Mouse (Mus musculus): Measurements from ENCODE around the gene Camkmt.

Gene Camkmt

GRCm38 (mm10) chr17:85292276-85292675 lies 201.9 kb downstream of the Camkmt start:
- no peak for DNase-seq (ENCODE audit: low spot score)

GRCm38 (mm10) chr17:85303686-85304085 lies 213.3 kb downstream of the Camkmt start:
- DNase-seq (ENCODE audit: low spot score) = no peak

DNA sequence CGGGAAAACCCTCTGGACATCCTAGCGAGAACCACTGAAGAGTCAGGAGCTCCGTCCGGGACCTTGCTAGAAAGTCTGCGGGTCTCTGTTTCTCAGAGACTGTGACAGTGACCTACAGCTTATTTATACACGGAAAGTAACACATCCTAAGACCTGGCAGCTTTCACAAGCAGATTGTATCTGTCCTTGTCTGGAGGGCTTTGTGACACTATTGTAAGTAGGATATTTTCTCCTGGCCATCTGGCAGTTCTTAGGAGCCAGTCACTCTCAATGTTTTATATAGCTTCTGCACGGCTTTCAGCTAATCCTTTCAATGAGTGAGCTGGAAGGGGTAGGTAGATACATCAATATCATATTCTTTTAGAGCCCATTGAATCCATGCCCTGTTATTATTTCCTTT lies 218.2 kb downstream of the Camkmt start:
- DNase-seq (ENCODE audit: low spot score) = no peak

DNA sequence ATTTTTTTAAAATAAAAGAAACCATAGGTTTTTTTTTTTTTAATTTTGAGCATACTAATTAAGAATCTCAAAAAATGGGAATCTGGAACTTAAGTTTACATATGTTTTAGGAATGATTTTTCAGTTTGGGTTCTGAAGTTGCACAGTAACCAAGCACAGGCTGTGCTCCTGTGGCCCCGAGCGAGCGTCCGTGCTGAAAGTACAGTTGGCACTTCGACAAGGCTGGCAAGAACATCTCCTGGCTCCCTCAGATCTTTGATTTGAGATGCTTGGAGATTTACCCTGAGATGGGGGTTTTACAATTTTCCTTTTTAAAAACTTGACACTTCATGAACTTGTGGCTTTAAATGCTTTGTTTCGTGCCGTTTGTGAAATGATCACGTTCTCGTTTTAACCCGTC lies 218.7 kb downstream of the Camkmt start:
- no peak for DNase-seq (ENCODE audit: low spot score)

GRCm38 (mm10) chr17:85311348-85311747 lies 221.0 kb downstream of the Camkmt start:
- no peak for DNase-seq (ENCODE audit: low spot score)

DNA sequence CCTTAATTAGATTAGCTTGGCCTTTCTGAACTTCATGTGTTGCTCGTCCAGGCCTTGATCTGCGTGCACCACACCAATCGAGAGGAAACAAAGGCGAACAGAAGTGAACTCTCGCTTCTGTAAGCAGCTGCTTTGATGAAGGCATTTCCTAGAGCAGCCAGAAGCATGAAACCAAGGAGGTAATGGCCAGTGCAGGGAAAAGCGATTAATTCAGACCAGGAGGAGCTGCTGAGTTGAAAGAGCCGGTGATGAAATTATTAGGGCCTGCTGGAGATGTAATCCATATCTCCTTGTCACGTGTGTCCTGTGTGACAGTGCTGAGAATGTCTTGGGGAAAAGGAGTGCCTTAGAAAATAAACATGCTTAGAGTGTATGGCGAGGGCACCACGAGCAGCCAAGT lies 228.0 kb downstream of the Camkmt start:
- no peak for DNase-seq (ENCODE audit: low spot score)

DNA sequence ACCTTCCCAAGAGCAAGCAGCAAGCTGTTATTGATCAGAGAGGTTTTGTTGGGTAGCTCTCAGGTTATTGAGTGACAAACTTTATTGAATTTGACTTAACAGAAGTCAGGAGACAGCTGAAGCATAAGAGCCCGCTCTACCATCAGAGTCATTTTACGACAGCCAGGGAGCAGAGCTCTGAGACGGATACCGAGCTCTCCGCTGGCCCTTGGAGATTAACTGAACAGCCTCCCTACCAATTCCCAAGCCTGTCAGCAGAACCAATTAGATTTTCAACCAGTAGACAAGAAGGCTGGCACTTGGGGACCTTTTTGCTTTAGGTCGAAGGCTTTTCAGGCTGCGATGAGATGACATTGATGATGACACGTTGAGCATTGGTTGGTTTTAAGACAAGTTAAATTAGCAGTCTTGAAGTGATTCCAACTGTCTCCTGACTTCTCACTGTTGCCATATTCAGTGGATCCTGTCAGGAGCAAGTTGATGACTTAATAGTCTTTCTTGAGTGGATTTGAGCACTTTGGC lies 229.5 kb downstream of the Camkmt start:
- no peak for DNase-seq (ENCODE audit: low spot score)

GRCm38 (mm10) chr17:85328901-85329300 lies 238.5 kb downstream of the Camkmt start:
- no peak for DNase-seq (ENCODE audit: low spot score)

- no peak for DNase-seq (ENCODE audit: low spot score)
Measured at GRCm38 (mm10) chr17:85335464-85335863, 245.1 kb downstream of the Camkmt start.

- DNase-seq (ENCODE audit: low spot score) = no peak
Measured at GRCm38 (mm10) chr17:85337666-85338065, 247.3 kb downstream of the Camkmt start.

GRCm38 (mm10) chr17:85341134-85341700 lies 250.9 kb downstream of the Camkmt start:
- no peak for DNase-seq (ENCODE audit: low spot score)

GRCm38 (mm10) chr17:85342471-85342870 lies 252.1 kb downstream of the Camkmt start:
- no peak for DNase-seq (ENCODE audit: low spot score)

DNA sequence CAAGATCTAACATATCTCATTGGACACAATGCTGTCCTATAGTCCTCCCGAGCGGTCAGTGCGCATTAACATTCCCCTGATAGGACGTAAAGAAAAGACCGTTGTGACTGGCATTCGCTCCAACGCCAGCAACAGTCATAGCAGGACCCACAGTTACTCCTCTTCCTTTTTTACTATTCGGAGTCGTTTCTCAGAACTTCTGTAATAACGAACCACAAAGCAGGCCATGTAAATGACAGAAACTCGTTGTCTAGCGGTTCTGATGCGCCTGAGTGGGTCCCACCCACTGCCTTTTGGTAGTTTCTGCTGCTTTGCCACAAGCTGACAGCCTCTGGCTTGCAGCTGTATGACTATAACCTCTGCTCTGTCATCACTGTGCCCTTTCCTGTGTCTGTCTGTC lies 253.1 kb downstream of the Camkmt start:
- no peak for DNase-seq (ENCODE audit: low spot score)

- DNase-seq (ENCODE audit: low spot score) = no peak
Measured at GRCm38 (mm10) chr17:85346701-85347100, 256.3 kb downstream of the Camkmt start.

- DNase-seq (ENCODE audit: low spot score) = no peak
Measured at GRCm38 (mm10) chr17:85349331-85349935, 259.1 kb downstream of the Camkmt start.

DNA sequence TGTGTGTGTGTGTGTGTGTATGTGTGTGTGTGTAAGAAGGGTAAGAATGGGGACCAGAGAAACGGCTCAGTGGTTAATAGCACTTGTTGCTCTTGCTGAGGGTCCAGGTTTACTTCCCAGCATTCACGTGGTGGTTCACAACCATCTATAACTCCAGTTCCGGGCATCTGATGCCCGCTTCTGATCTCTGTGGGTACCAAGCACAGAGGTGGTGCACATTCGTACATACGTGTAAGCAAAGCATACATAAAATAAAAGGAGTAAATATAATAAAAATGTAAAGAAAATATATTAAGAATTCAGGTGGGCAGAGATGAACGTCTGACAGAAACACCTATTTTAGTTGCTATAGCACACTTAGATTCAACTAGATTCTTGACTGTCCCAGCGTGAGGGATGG lies 260.9 kb downstream of the Camkmt start:
- DNase-seq (ENCODE audit: low spot score) = no peak

DNA sequence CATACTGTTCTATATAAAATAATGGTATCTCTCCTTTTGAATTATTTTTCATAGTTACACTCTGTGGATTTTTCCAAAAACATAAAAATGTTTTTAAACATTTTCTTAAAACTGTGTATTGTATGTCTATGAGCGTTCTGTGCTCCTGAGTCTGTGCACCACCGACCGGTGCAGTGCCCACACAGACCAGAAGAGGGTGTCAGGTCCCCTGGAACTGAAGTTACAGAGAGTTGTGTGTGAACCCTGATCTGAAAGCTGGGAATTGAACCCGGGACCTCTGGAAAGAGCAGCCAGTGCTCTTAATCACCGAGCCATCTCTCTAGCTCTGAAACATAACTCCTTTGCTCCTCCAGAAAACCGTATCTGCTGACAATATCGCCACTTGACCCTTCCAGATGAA lies 262.4 kb downstream of the Camkmt start:
- no peak for DNase-seq (ENCODE audit: low spot score)

DNA sequence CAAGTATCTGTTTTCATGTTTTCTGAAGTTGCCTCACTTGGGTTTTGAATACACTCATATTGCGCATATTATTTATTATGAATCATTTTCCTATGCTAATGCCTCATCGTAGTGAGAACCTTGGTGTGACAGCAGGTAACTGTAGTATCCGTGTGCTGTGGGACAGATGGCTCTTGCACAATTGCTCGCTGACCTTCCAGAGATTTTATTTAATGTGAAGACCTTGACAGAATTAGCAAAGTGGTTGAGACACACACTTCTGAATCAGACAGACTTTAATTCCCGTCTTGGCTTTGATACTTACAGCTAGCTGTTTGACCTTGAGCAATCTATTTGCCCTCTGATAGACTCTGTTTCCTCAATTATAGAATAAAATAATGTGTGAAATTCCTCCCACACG lies 262.8 kb downstream of the Camkmt start:
- no peak for DNase-seq (ENCODE audit: low spot score)

DNA sequence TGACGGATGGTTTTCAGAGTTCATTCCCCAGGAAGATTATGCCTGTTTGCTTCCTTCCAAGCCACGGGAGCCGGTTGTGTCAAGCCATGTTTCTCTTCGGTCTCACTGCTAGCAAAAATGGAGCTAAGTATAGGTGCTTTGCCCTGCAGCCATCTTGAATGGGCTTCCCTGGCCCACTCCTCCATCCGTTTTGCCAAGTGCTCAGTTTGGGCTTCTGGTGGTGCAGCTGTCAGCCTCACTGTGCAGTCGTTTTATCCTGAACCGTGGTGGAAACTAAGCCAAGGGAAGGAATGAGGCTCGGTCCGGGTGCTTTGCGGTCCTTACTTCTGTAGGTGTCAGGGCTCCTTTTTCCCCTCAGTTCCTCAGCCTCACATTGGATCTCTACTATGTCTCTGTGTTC lies 263.3 kb downstream of the Camkmt start:
- no peak for DNase-seq (ENCODE audit: low spot score)

DNA sequence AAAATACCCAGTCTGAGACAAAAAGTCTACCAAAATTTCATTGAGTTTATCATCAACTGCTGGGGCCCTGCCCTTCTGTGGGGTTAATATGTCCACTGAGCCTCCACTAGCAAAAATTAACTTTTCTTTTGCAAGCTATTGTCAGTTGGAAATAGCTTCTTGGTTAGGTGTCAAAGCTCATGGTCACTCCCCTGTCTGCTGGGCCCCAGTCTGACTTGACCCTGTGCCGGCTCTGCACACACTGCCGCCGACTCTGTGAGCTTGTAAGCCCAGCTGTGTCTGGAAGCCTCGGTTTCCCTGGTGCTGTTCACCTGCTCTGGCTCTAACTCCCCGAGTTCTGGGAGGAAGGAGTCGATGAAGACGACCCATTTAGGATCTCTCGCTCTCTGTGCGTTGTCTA lies 265.0 kb downstream of the Camkmt start:
- DNase-seq (ENCODE audit: low spot score) = no peak

DNA sequence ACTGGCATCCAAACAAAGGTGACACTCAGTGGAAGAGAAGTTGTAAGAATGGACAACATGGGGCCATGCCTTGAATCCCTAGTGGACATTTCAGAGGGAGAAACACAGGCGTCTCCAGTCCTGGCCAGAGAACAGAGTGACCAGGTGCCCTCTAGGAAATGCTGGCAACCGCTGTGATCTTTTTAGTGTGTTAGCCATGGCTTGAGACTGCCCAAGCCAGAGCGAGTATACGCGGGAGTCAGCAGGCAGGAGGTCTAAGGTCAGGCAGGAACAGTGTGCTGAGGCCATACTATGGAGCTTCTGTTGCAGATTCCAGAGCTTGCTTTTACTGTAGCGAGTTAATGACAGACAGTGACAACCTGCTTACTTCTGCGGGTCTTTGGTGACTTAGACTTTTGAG lies 270.7 kb downstream of the Camkmt start:
- no peak for DNase-seq (ENCODE audit: low spot score)

GRCm38 (mm10) chr17:85367319-85367718 lies 277.0 kb downstream of the Camkmt start:
- DNase-seq (ENCODE audit: low spot score) = no peak

DNA sequence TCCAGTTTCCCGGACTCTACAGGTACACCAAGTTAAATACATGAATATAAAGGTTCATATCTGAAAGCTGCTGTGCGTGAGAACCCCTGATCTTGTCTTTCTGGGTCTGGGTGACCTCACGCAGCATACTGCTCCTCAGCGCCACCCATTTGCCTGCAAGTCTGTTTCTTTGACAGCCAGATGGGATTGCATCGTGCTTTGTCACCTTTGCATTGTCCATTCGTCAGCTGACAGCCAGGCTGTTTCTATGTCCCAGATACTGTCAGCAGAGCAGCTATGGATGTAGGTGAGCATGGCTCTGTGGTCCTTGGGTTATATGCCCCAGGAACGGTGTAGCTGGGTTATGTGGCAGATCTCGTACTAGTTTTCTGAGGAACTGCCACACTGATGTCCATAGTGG lies 278.4 kb downstream of the Camkmt start:
- no peak for DNase-seq (ENCODE audit: low spot score)

DNA sequence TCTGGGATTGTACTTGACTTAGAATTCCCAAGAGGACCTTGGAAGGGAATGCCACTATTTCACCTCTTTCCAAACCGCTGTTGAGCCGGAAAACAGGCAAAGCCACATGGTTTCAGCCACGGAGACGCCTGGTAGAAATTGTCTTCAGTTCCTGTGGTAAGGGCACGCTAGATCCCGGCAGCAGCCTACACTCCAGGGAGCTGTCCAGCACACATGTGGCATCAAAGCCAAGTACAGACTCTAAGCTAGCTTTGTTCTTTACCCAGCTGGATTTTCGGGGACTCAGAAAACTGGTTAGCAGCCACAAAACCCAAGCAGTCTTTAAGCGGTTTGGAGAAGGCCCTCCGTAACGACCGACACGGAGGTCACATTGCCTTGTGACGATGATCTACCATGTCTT lies 281.7 kb downstream of the Camkmt start:
- no peak for DNase-seq (ENCODE audit: low spot score)
